Mouse (Mus musculus): Measurements from ENCODE around the gene Cdhr3.

Gene Cdhr3

DNA sequence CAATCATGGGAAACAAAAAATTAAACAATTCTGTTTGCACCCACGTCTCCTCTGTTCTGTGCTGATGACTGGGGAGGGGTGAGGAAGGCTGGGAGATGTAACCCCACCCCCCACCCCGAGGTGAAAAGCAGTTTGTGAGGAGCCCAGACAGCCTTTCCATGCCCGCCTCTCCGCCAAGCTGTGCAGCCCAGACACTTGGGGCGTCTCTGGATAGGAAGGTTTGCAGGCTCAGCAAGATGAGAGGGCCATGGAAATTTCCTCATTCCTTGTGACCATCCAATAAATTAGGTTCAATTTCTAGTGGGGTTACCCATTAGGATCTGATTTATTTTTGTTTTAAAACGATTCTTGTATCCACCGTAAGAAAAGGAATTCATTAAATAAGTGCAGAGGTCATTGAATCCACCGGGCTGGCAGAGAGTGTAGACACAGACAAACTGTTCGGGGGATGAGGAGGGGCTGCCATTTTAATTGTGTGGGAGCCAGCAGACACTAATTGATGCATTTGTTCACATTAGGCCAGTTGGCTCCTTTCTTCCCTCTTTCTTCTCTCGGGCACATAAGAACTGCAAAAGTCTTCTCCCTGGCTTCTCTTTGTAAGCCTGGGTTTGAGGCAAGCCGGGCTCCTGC is 57.5 kb downstream of the Cdhr3 start:
- DNase-seq (ENCODE audit: low spot score in 2 of 2), result no peak

GRCm38 (mm10) chr12:33034343-33035088 is 58.2 kb downstream of the Cdhr3 start:
- DNase-seq (ENCODE audit: low spot score in 2 of 2), result no peak

- no peak for DNase-seq (ENCODE audit: low spot score in 2 of 2)
Observed at GRCm38 (mm10) chr12:33033221-33033620, 59.5 kb downstream of the Cdhr3 start.

- DNase-seq (ENCODE audit: low spot score in 2 of 2), result no peak
Observed at GRCm38 (mm10) chr12:33030589-33030988, 62.1 kb downstream of the Cdhr3 start.

DNA sequence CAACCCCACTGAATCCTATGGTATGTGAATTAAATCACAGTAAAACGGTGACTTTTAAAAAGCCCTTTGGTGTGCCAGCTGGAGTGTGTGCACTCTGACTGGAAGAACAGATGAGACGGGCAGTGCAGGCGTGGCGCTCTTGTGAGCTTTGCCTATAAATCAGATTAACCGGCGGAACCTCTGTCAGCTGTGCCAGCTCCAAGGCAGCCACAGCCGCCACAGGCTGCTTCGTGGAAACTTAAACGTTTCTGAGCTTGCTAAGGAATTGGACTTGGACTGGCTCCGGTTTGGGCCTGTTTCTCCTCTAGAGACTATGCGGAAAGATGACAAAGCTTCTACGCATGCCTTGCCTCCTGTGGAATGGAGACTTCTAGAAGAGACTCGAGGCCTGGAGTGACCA is 62.6 kb downstream of the Cdhr3 start:
- no peak for DNase-seq (ENCODE audit: low spot score in 2 of 2)

- no peak for DNase-seq (ENCODE audit: low spot score in 2 of 2)
Observed at GRCm38 (mm10) chr12:33028708-33029107, 64.0 kb downstream of the Cdhr3 start.

GRCm38 (mm10) chr12:33028109-33028691 is 64.5 kb downstream of the Cdhr3 start:
- DNase-seq (ENCODE audit: low spot score in 2 of 2), result no peak

DNA sequence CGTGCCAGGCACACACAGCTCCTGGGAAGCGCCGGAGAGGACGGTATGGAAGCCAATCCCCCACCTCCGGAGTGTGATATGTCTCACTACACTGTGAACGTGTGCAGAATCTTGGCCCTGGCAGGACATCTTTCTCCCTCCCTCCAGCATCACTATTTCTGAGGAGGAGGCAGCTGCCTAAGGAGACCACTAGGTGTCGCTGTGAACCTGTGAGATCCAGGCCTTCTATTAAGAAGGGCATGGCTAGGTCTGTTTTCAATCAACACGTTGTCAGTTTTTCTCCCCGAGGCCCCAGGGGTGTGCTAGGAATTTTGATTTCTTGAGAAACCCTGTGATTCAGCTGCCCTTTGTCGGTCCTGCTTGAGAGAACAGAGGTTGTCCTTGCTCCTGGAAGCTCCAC is 65.6 kb downstream of the Cdhr3 start:
- DNase-seq (ENCODE audit: low spot score in 2 of 2), result peak in 1 of 2 experiments; percentile 62

DNA sequence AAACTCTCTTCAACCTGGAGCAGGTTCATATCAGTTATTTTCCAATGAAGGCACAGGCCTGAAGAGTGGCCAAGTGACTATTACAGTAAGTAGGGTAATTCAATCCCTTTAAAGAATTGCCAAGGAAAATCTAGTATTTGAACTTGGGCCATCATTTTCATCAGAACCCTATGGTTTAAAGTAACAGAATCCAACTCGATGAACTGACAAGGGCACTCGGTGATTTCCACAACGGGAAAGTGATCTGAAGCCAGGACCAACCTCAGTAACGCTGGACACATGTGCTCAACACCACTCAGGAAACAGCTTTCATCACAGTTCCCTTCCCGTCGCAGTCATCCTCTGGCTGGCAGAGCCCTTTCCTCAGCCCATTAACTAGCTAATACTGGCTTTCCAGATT is 68.2 kb downstream of the Cdhr3 start:
- DNase-seq (ENCODE audit: low spot score in 2 of 2), result no peak

GRCm38 (mm10) chr12:33021751-33022150 is 70.9 kb downstream of the Cdhr3 start:
- no peak for DNase-seq (ENCODE audit: low spot score in 2 of 2)

DNA sequence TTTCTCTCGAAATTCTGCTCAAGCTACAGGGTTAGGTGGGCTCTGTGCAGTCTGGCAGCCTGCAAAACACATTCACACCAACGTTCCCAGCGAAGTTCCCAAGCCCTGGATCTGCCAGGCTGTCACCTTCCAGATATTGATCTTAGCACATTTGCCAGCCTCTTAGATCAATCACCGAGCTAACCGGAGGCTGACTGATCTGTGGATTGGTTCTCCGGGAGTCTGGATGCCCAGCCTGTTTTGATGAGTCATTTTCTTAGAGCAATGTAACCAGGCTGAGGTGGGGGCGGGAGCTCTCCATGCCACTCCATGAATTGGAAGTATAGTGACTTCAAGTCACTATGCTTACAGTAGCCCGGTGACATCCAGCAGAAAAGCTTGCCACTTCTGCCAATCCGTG is 71.5 kb downstream of the Cdhr3 start:
- DNase-seq (ENCODE audit: low spot score in 2 of 2), result no peak

DNA sequence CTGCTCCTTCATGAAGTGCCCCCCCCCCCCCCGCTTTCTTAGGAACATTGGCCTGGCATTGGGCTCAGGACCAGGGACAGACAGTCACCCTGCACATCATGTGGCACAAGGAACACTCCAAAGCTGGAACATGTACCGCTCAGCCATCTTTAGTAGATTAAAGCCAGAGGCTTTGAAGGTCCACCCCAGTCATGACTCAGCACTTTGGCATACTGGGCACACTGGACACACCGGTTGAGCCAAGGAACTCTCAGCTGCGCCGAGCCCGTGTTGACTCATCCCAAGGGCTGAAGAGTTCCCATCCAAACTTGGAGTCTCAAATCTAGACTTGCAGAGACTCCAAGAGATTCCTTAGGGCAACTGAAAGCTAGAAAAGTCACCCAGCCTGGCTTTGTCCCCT is 72.7 kb downstream of the Cdhr3 start:
- no peak for DNase-seq (ENCODE audit: low spot score in 2 of 2)

DNA sequence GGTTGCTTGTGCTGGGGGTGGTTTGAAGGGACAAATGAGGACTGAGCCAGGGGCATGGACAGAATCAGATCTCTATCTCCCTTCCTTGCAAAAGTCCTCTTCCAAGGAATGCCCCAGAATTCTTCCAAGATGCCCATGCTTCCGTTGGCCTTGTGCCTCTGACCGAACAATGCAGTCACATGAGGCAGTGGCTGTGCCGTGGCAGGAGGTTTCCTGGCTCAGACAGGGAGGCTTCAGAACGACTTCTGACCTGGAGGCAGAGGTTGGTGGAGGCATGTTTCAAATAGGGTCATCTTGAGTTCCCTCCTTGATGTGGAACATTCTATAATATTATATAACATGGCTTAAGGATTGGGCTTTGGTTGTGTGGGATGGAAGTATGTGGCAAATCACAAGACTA is 74.1 kb downstream of the Cdhr3 start:
- DNase-seq (ENCODE audit: low spot score in 2 of 2), result no peak

DNA sequence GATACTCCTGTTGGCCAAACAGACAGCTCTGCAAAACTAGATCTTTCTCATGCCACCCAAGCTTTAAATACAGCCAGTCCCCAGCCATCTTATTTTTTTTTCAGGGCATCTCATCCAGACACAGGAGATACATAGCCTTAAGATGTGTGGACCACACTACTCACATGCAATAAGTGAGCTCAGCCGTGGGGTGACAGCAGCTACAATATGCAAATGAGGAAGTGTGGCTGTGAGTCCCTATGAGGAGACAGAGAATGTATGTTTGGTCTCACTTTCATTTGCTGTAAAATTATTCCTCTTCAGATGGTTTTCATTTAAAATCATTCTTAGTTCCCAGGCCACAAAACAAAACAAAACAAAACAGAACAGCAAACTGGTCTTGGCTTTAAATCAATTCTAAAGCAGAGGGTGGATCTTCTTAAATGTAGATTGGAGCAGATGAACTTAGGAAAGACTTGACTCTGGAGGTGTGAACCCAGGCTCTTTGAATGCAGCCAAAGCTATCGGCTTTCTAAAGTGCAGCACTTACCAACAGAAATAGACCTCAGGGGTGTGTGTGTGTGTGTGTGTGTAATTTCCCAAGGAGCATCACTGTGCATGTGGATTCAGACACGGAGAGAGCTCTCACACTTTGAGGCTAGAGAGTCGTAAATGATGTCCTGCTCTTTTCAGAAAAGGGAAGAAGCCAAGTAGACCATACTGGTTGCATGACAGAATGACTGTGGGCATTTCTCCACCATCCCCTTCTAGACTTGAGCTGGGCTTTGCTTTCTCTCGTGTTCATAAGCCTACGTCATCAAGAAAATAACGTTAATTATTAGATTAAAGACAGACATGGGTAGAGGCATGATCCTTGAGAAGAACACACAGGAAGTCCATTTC is 75.6 kb downstream of the Cdhr3 start:
- no peak for DNase-seq (ENCODE audit: low spot score in 2 of 2)

DNA sequence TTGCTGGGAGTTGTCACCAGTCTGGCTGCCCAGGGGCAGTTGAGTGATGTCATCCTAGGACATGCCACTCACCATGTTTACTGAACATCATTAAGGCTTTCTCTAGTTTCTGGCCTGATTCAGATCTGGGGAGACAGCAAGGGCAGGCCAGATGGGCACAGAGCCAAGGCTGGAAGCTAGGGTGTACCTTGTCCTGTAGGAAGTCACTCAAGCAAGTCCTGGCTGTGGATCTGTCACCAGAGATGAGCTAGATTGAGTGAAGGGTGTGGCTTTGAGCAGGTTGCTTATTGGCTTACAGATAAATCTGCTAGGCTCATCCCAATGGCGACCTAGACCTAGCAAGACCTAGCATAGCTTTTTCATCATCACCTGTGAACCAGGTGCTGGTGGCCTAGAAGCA is 77.6 kb downstream of the Cdhr3 start:
- DNase-seq (ENCODE audit: low spot score in 2 of 2), result no peak

GRCm38 (mm10) chr12:33014050-33014796 is 78.5 kb downstream of the Cdhr3 start:
- no peak for DNase-seq (ENCODE audit: low spot score in 2 of 2)

DNA sequence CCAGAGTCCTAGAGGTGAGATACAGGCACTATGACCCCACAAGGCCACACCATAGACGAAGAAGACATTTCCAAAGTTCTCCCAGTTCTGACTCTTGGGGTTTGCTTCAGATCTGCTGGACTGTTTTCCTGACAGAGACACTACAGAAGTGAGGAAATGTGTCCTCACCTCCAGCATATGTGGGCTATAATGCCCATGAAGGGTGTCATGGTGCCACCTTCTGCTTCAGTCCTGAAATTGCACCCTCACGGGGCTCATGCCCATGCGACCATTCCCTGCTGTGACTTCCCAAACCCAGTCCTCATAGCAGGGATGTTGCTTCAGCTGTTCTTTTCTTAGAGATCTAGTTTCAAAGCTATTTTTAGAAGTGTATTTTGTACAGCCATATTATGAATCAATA is 82.6 kb downstream of the Cdhr3 start:
- DNase-seq (ENCODE audit: low spot score in 2 of 2), result no peak

- DNase-seq (ENCODE audit: low spot score in 2 of 2), result no peak
Observed at GRCm38 (mm10) chr12:33009206-33009966, 83.3 kb downstream of the Cdhr3 start.

DNA sequence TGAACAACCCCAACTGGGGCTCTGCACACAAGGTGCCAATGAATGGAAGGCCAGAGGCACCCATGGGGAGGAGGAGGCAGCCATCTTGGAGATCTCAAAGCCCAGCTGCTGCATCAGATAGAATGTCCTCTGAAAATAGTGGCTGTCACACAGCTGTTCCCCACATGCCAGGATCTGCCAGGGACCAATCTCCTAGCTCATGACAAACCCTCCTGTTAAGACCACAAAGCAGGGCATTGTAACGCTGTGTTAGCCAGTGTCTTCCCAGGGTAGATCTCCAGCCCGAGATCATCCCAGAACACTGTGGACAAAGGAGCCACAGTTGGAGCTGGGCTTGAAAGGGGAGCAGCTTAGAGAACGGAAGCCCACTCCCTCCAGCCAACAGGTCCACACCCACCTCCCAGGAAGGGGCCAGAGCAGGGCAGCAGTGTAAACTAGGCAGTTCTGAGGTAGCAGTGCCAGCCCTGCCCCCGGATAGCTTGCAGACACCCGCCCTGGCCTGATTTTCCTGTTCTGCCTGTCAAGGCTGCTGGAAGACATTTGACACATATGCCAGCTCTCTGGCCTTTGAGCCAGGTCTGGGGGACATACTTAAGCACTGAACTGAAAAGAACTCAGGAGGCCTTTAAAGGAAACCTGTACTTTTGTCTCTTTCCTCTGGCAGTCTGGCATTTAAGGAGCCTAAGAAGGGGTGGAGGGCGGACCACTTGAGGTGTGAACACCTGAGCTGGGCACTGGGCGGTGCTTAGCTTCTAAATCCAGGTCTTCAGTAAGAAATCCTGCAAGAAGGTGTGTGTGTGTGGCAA is 84.2 kb downstream of the Cdhr3 start:
- DNase-seq (ENCODE audit: low spot score in 2 of 2), result no peak

DNA sequence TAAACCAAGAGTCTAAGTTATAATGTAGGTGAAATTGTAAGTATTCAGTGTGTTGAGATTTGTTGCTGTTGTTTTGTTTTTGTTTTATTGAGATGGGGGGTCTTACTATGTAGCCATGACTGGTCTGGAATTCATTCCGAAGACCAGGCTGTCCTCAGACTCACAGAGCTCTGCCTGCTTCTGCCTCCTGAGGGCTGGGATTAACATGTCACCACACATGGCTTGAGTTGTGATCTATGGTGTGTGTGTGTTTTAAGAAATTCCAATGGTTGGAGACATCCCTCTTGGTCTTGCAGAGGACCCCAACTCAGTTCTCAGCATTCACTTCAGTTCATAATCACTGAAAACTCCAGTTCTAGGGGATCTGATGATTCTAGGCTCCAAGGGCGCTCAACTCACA is 85.5 kb downstream of the Cdhr3 start:
- DNase-seq (ENCODE audit: low spot score in 2 of 2), result no peak
